Mouse (Mus musculus) layer of hippocampus, adult 2 months (tissue): ENCODE data around the gene Pakap. TPM values are rescaled to one million over a fixed set of nuclear protein-coding genes. Genes with fewer than 3 reads are reported as not detected.

ENCODE experiments used
- DNase-seq, 2 experiments: peaks; one replicate each; pipeline ENCODE4 v3.0.0; 2022; ENCODE audit warnings: low spot score in 2 of 2
- H3K27ac ChIP-seq: fragments of 200-600 bp; 2 replicates; pipeline ENCODE4 v1.8.1; 2022
- H3K4me3 ChIP-seq: fragments of 200-600 bp; 2 replicates; pipeline ENCODE4 v1.8.1; 2022; ENCODE audit warnings: mild to moderate bottlenecking
- CTCF ChIP-seq: fragments of 200-600 bp; conservative IDR thresholded peaks from 2 replicates; pipeline ENCODE4 v1.8.1; 2022; ENCODE audit warnings: antibody characterized with exemption, mild to moderate bottlenecking, moderate library complexity
- total RNA-seq, 2 experiments: library from RNA; stranded (reverse); gene quantifications; 2 replicates each; pipeline ENCODE4 v1.2.3; 2021

Gene Pakap
- total RNA-seq, 2 experiments from 2014 or later: 18.6 to 25.8 TPM

- DNase-seq: no peak
- Histone ChIP-seq H3K4me3 (no peak overlapping the region), H3K27ac (no peak overlapping the region)
- no peak for TF ChIP-seq CTCF
Observed at GRCm38 (mm10) chr4:57829131-57829530, 261.2 kb downstream of the Pakap start.

GRCm38 (mm10) chr4:57829740-57830139, 261.8 kb downstream of the Pakap start:
- DNase-seq: no peak
- H3K4me3 ChIP-seq: no peak overlapping the region
- H3K27ac ChIP-seq: no peak overlapping the region
- no peak for TF ChIP-seq CTCF

- no peak for TF ChIP-seq CTCF
- DNase-seq: no peak
- Histone ChIP-seq H3K4me3 (no peak overlapping the region), H3K27ac (no peak overlapping the region)
Observed at GRCm38 (mm10) chr4:57832318-57832717, 264.3 kb downstream of the Pakap start.

- Histone ChIP-seq H3K27ac (no peak overlapping the region; the same call in 1 of the 2 replicates), H3K4me3 (no peak overlapping the region)
- no peak for TF ChIP-seq CTCF
- no peak for DNase-seq
Observed at GRCm38 (mm10) chr4:57833060-57833459, 265.1 kb downstream of the Pakap start.

GRCm38 (mm10) chr4:57834141-57834540, 266.2 kb downstream of the Pakap start:
- no peak for DNase-seq
- no peak overlapping the region for H3K4me3 ChIP-seq
- peak overlapping the region; percentile 48; the same call in 1 of the 2 replicates for H3K27ac ChIP-seq
- TF ChIP-seq CTCF: no peak

GRCm38 (mm10) chr4:57837089-57837488, 269.1 kb downstream of the Pakap start:
- no peak overlapping the region for H3K27ac ChIP-seq
- no peak for DNase-seq
- no peak overlapping the region for H3K4me3 ChIP-seq
- no peak for TF ChIP-seq CTCF

- DNase-seq: no peak
- Histone ChIP-seq H3K4me3 (no peak overlapping the region), H3K27ac (no peak overlapping the region)
- TF ChIP-seq CTCF: no peak
Observed at GRCm38 (mm10) chr4:57839343-57839742, 271.4 kb downstream of the Pakap start.

- H3K4me3 ChIP-seq: no peak overlapping the region
- no peak overlapping the region for H3K27ac ChIP-seq
- TF ChIP-seq CTCF: no peak
- no peak for DNase-seq
Observed at GRCm38 (mm10) chr4:57841911-57842310, 273.9 kb downstream of the Pakap start.

GRCm38 (mm10) chr4:57842472-57843305, 274.7 kb downstream of the Pakap start:
- H3K4me3 ChIP-seq: no peak overlapping the region
- no peak overlapping the region for H3K27ac ChIP-seq
- DNase-seq: no peak
- TF ChIP-seq CTCF: no peak

- TF ChIP-seq CTCF: no peak
- no peak for DNase-seq
- Histone ChIP-seq H3K4me3 (peak overlapping the region; percentile 46), H3K27ac (peak overlapping the region; percentile 72)
Observed at GRCm38 (mm10) chr4:57845031-57845431, 277.1 kb downstream of the Pakap start.

GRCm38 (mm10) chr4:57845541-57846210, 277.7 kb downstream of the Pakap start:
- Histone ChIP-seq H3K4me3 (peak overlapping the region; percentile 46), H3K27ac (peak overlapping the region; percentile 72)
- no peak for TF ChIP-seq CTCF
- no peak for DNase-seq

- Histone ChIP-seq H3K4me3 (peak overlapping the region; percentile 30; the same call in 1 of the 2 replicates), H3K27ac (peak overlapping the region; percentile 72)
- no peak for TF ChIP-seq CTCF
- DNase-seq: no peak
Observed at GRCm38 (mm10) chr4:57846381-57846990, 278.5 kb downstream of the Pakap start.

GRCm38 (mm10) chr4:57846991-57847422, 279.0 kb downstream of the Pakap start:
- DNase-seq: no peak

More at GRCm38 (mm10) chr4:57846991-57847422, 279.0 kb downstream of the Pakap start:
- Histone ChIP-seq H3K27ac (peak overlapping the region; percentile 21), H3K4me3 (peak overlapping the region; percentile 30; the same call in 1 of the 2 replicates)
- TF ChIP-seq CTCF: no peak
